Mouse (Mus musculus) embryo, embryonic 11.5 days (tissue): ENCODE measurements around the gene Cited4.

ENCODE experiments used
- DNase-seq: peaks from one replicate; pipeline ENCODE4 v3.0.0-alpha.2; 2012; ENCODE audit warnings: low read depth, low spot score

Cited4 gene

GRCm38 (mm10) chr4:120666358-120667024 is at the start of gene Cited4:
Gene Cited4 (plus strand): TSS chr4:120666572.
- DNase-seq: peak; percentile 83

- DNase-seq: no peak
Observed at GRCm38 (mm10) chr4:120627728-120628127, 38.6 kb upstream of the Cited4 start.

GRCm38 (mm10) chr4:120630218-120630931 is 36.0 kb upstream of the Cited4 start:
- DNase-seq: no peak

GRCm38 (mm10) chr4:120631828-120632227 is 34.5 kb upstream of the Cited4 start:
- no peak for DNase-seq

GRCm38 (mm10) chr4:120635351-120635750 is 31.0 kb upstream of the Cited4 start:
- no peak for DNase-seq

GRCm38 (mm10) chr4:120641946-120642345 is 24.4 kb upstream of the Cited4 start:
- DNase-seq: no peak

GRCm38 (mm10) chr4:120643899-120644298 is 22.5 kb upstream of the Cited4 start:
- DNase-seq: no peak

GRCm38 (mm10) chr4:120649369-120650207 is 16.8 kb upstream of the Cited4 start:
- no peak for DNase-seq

- DNase-seq: no peak
Observed at GRCm38 (mm10) chr4:120650208-120650592, 16.2 kb upstream of the Cited4 start.

GRCm38 (mm10) chr4:120655898-120656297 is 10.5 kb upstream of the Cited4 start:
- no peak for DNase-seq

- DNase-seq: no peak
Observed at GRCm38 (mm10) chr4:120660485-120660884, 5.9 kb upstream of the Cited4 start.

GRCm38 (mm10) chr4:120664601-120665000 is 1.8 kb upstream of the Cited4 start:
- no peak for DNase-seq

- DNase-seq: no peak
Observed at GRCm38 (mm10) chr4:120665144-120665700, 1.1 kb upstream of the Cited4 start.

GRCm38 (mm10) chr4:120665782-120666181 is 590 bp upstream of the Cited4 start:
- no peak for DNase-seq

- no peak for DNase-seq
Observed at GRCm38 (mm10) chr4:120667045-120667501, 701 bp downstream of the Cited4 start.

- DNase-seq: no peak
Observed at GRCm38 (mm10) chr4:120667555-120667954, 1.2 kb downstream of the Cited4 start.

- no peak for DNase-seq
Observed at GRCm38 (mm10) chr4:120668551-120668950, 2.2 kb downstream of the Cited4 start.

GRCm38 (mm10) chr4:120669585-120669984 is 3.2 kb downstream of the Cited4 start:
- DNase-seq: no peak

- DNase-seq: no peak
Observed at GRCm38 (mm10) chr4:120671046-120671445, 4.7 kb downstream of the Cited4 start.

- DNase-seq: no peak
Observed at GRCm38 (mm10) chr4:120673606-120674005, 7.2 kb downstream of the Cited4 start.

- DNase-seq: no peak
Observed at GRCm38 (mm10) chr4:120674775-120675451, 8.5 kb downstream of the Cited4 start.
